Mouse (Mus musculus) heart, adult 18-20 months (tissue): ENCODE measurements around the gene Cib2. TPM values are rescaled to one million over a fixed set of nuclear protein-coding genes. Genes with fewer than 3 reads are reported as not detected.
"Not testable (repeated sequence)": the region's sequence is repeated elsewhere in the genome, so short reads cannot be mapped to it uniquely, and the experiment has no call there.

Experiments
- DNase-seq, 2 experiments: peaks; one replicate each; pipeline ENCODE4 v3.0.0; 2021 to 2022; ENCODE audit warnings: mixed read lengths in 1 of 2
- long read RNA-seq, 2 experiments: library from polyadenylated mRNA; stranded (forward); transcript quantifications; one replicate each; pipeline ENCODE4 v2.0.0; 2021
- total RNA-seq, 2 experiments: library from RNA; stranded (reverse); gene quantifications; 2 replicates each; pipeline ENCODE4 v1.2.3; 2021

Cib2 gene
- 1 to 10 TPM; 1.5 to 8.6 TPM for total RNA-seq
- long read RNA-seq, experiment 1 = 0 reads
- long read RNA-seq, experiment 2, transcript Cib2-201 (6 exons, 1,433 nt) = major isoform, 6 of 6 reads
- long read RNA-seq, experiment 2, partial matches to known transcripts = 0 of 6 reads
- long read RNA-seq, experiment 2, other reads (novel, unspliced or antisense) = 0 of 6 reads

- peak; percentile 82 to 91 for DNase-seq
Measured at GRCm38 (mm10) chr9:54559771-54560471, at the start of gene Cib2. TSS of gene Cib2 (minus strand) at chr9:54560218.

GRCm38 (mm10) chr9:54604886-54605285, 44.9 kb upstream of the Cib2 start:
- DNase-seq = peak; percentile 43 to 77

GRCm38 (mm10) chr9:54604131-54604654, 44.2 kb upstream of the Cib2 start:
- DNase-seq = peak; percentile 11 to 17

GRCm38 (mm10) chr9:54602916-54603315, 42.9 kb upstream of the Cib2 start:
- no peak for DNase-seq

GRCm38 (mm10) chr9:54602386-54602785, 42.4 kb upstream of the Cib2 start:
- DNase-seq = no peak

- peak; percentile 44 to 59 for DNase-seq
Measured at GRCm38 (mm10) chr9:54596752-54597465, 36.9 kb upstream of the Cib2 start.

- not testable (repeated sequence) for DNase-seq
Measured at GRCm38 (mm10) chr9:54593652-54594051, 33.6 kb upstream of the Cib2 start.

GRCm38 (mm10) chr9:54587863-54588262, 27.8 kb upstream of the Cib2 start:
- DNase-seq = no peak

GRCm38 (mm10) chr9:54586199-54587061, 26.4 kb upstream of the Cib2 start, which contains the start of gene Idh3a:
TSS of gene Idh3a (plus strand) at chr9:54586334.
- peak; percentile 98 to 99 for DNase-seq

GRCm38 (mm10) chr9:54585839-54586198, 25.8 kb upstream of the Cib2 start:
- no peak for DNase-seq

- not testable (repeated sequence) for DNase-seq
Measured at GRCm38 (mm10) chr9:54584127-54584526, 24.1 kb upstream of the Cib2 start.

- no peak for DNase-seq
Measured at GRCm38 (mm10) chr9:54583712-54584111, 23.7 kb upstream of the Cib2 start.

- DNase-seq = no peak
Measured at GRCm38 (mm10) chr9:54571130-54571839, 11.3 kb upstream of the Cib2 start.

GRCm38 (mm10) chr9:54568732-54569131, 8.7 kb upstream of the Cib2 start:
- DNase-seq = no peak

GRCm38 (mm10) chr9:54566958-54567357, 6.9 kb upstream of the Cib2 start:
- DNase-seq = no peak

GRCm38 (mm10) chr9:54560831-54561601, 998 bp upstream of the Cib2 start:
- DNase-seq = no peak

- no peak for DNase-seq
Measured at GRCm38 (mm10) chr9:54558731-54559130, 1.3 kb downstream of the Cib2 start.

GRCm38 (mm10) chr9:54555044-54555443, 5.0 kb downstream of the Cib2 start:
- DNase-seq = peak in 1 of 2 experiments; percentile 14

- DNase-seq = peak in 1 of 2 experiments; percentile 12
Measured at GRCm38 (mm10) chr9:54552409-54552808, 7.6 kb downstream of the Cib2 start.

GRCm38 (mm10) chr9:54549433-54549832, 10.6 kb downstream of the Cib2 start:
- no peak for DNase-seq
